Mouse (Mus musculus) erythroblast, embryonic 14.5 days (primary cell): ENCODE data around the gene Tomm70a.

Experiments used
- GATA1 ChIP-seq: IDR thresholded peaks from 2 replicates; pipeline ENCODE4 v1.6.1; 2012; ENCODE audit warnings: low read length, inconsistent platforms, mixed read lengths
- TAL1 ChIP-seq: IDR thresholded peaks from 3 replicates; pipeline ENCODE4 v1.6.1; 2012; ENCODE audit warnings: low read length, inconsistent platforms, mixed read lengths

GRCm38 (mm10) chr16:57182037-57182436, 60.5 kb downstream of the Tomm70a start:
- TF ChIP-seq GATA1 (no peak), TAL1 (no peak)
